Mouse (Mus musculus) spleen, adult 12 weeks (tissue): ENCODE data around the gene Iqch.

Experiments
- DNase-seq: peaks from one replicate; pipeline ENCODE4 v3.0.0; 2022; ENCODE audit warnings: low spot score

Gene Iqch

DNA sequence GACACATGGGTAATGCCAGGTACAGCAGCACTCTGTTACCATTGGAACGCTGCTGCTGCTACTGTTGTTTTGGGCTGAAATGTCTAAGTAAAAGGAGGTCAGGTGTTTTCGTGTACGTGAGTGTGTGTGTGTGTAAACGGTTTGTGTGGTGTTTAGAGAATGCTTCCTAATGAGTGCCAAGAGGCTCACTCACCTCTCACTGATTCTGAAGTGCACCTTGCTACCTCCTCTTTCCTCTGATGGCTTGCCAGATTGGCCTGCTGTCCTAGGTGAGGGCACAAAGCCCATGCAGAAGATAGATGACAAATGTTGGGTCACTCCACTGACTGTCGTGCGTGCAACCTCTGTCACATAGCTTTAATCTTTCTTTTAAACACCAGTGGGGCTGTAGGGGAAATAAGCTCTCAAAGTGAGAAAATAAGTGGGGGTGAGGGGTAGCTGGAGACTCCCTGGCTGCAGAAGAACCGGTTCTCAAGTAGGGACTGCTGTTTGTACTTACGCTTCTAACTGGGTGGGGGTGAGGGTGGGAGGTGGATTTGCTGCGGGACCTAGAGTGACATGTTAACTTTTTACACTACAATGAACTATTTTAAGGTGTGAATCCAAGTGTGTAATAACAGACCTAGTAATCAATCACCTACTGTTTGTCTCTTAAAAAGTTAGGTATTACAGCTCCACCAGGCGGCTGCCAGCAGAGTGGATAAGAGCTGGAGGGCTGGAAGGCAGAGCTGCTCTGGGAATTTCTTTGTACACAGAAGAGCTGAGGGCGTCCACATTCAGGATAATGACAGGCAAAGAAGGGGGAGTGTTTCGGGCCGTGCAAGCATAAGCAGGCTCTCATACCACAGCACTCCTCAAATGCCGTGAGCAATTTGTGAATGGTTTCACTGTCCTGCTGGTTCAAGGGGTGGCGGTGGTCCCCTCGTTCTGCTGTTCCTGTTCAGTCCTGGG, 10.5 kb upstream of the Iqch start:
- no peak for DNase-seq

DNA sequence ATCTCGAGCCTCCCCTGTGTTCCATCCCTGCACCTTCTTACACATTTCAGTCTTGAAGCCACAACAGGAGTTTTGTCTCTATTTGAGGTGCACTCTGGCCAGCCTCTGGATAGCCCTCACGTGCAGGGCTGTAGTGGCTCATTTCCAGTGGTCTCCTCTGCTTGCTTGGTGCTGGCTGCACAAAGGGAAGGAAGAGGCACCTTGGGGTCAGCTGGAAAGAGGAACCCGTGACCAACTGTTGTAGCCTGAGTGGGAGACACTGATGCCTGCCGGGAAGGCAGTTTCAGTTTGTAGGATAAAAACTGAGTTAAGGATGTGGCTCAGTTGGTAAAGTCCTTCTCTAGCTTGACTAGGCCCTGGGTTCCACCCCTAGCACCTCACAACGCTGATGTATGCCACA, 9.7 kb upstream of the Iqch start:
- no peak for DNase-seq

DNA sequence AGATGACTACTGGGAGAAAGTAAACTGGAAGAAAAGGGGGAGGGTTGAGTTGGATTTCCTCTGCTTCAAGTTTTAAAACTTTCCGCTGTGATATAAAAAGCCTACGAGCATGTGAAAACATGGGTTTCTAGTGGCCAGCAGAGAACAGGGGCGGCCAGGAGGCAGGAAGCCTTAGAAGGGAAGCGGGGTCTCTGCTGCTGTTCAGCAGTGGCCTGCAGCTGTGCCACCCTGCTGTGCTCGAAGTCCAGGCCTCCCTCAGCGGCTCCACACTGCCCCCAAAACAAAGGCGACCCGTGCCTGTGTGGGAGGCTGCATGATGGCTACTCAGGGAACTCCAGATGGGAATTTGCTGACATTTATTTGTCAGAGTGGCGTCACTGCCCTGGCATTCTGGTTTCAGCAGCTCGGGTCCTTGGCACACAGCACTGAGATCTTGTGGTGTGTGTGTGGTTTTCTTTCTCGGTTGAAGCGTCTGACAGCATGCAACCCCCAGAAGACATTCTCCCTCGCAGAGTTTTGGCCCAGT, 8.6 kb upstream of the Iqch start:
- no peak for DNase-seq

DNA sequence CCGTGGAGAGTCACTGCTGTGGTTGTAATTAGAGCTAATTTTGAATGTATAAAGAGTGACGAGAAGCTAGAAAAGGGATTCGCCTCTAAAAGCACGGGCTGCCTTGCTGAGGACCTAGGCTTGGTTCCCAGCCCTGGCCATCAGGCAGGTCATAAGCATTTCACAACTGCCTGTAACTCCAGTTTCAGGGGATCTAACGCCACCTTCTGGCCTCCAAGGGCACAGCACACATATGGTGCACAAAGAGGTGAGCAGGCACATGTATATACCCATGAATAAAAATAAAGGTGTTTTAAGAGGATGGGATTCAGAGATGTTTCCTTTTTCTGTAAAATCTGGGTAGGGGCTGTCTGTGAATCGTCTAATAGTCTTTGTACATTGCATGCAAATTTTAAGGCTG, 7.9 kb upstream of the Iqch start:
- no peak for DNase-seq

DNA sequence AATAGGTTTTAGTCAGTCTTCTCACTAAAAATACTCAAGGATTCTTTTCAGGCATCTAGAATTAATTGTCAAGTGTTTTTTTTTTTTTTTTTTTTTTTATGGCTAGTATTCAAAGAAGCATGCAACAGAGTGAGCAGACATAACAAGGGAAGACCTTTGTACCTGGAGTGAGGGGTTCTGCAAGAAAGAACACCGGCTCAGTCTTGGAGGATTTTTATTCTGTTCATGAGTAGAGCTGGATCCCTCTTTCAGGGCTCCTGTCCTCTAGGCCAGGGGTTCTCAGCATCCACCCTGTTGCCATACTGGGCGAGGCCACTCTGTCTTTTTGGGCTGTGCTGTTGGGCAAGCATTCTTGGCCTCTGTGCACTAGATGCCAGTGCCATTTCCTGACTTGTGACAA, 7.5 kb upstream of the Iqch start:
- DNase-seq = no peak

DNA sequence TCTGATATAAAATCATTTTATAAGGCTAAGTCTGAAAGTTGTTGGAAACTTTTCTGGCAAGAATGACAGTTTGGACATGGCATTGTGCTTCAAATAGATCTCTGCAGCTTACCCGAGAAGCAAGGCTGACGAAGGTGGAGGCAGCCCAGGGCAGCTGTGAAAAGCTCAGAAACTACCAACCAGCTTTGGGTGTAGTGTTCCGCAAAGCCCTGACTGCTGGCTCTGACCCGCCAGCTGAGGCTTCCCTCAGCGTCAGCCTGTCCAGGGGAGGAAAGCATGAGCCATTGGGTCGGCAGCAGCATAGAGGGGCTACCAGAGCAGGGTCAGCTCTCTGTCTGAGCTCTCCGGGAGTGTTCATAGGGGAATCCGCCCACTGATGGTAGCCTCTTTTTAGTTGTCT, 7.0 kb upstream of the Iqch start:
- no peak for DNase-seq

DNA sequence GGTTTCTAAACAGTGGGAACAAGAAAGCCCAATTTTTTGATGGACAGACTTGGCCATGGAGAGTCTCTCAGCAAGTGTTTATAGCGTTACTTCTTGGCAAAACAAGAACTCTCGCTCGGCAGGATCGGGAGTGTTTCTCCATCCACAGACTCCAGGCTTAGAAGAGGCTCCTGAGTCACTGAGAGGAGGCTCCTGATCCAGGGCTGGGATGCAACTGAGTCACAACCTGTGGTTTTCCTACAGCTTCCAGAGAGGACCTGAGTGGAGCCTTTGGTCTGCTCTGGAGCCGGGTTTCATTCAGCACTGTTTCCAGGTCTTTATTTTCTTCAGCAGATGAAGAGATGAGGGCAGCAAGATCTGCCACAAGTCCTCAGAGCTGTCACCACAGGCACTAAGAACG, 5.7 kb upstream of the Iqch start:
- no peak for DNase-seq

DNA sequence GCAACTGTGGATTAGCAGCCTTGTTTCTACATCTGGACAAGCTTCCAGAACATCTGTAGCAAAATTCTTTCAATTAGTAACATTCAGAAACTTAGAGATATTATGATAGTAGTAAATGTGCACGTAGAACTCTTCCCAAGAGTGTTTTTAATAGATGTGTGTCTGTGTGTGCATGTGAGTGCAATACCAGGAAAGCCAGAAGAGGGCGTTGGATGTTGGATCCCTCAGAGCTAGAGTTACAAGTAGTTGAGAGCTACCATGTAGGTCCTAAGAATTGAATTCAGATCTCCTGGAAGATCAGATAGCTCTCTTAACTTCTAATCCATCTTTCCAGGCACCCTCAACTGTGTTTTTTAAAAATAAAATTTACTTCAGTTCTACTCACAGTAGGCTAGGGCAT, 4.3 kb upstream of the Iqch start:
- no peak for DNase-seq

DNA sequence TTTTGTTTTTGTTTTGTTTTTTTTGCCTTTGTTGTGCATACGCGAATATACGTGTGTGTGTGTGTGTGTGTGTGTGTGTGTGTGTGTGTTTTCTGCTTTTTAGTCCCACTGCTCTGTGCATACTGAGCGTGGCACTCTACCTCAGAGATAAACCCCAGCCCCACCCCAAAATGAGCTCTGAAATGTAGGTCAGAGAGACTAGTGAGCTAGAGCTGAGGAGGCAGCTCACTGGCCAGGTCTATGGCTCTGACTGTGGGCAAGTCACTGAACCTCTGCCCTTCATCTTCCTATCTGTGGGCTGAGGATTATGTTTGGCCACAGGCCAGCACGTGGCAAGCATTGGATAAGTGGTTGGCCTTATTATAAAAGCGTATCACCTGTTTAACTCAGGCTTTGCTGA, 1.6 kb upstream of the Iqch start:
- DNase-seq = peak; percentile 23

DNA sequence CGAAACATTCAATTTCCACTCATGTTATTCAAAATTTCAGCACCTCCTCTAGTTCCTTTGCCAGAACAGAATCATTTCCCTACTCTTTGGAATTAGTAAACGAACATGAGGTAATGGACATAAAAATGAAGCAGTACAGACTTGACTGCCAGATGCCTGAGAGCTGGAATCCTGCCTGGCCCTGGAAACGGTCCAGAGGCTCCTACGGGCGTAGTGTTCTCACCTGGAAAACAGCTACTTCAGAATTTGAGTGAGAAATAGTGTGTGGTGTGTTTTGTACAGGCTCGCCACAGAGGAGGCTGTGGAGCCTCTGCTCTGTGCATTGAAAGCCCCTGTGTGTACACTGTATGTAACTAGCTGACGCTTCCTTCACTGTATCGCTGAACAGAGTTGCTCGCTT, 5.6 kb downstream of the Iqch start:
- DNase-seq = no peak

DNA sequence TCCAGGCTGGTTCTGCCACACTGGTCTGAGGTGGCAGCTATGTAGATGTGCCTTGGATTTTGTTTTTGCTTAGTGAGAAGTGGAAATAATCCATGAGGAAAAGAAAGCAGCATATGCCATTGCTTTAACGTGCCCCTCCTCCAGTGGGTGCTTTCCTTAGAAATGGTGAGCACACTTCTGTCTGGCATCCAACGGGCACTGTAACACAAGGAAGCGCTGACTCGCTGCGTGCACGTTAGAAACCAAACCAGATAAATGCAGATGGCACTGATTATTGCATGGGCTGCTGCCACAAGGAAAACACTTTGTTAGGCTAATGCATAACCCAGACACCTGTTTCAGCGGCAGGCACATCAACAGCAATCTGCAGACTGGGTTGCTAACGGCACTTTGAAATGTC, 6.6 kb downstream of the Iqch start:
- no peak for DNase-seq

DNA sequence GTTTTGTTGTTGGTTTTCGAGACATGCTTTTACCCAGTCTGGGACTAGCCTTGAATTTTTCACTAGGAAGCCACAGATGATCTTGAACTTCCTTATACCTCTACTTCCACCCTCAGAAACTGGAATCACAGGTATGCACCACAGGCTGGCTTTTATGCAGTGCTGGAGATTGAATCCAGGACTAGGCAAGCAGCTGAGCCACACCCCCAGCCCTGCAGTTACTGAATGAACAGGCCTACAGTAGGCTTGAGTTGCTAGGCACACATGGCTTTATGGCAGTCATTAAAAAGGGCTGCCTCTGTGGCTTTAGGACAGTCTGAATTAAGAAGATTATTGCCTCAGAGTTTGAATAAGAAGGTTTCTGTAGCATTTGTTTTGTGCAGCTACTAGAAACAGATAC, 7.3 kb downstream of the Iqch start:
- DNase-seq = no peak

DNA sequence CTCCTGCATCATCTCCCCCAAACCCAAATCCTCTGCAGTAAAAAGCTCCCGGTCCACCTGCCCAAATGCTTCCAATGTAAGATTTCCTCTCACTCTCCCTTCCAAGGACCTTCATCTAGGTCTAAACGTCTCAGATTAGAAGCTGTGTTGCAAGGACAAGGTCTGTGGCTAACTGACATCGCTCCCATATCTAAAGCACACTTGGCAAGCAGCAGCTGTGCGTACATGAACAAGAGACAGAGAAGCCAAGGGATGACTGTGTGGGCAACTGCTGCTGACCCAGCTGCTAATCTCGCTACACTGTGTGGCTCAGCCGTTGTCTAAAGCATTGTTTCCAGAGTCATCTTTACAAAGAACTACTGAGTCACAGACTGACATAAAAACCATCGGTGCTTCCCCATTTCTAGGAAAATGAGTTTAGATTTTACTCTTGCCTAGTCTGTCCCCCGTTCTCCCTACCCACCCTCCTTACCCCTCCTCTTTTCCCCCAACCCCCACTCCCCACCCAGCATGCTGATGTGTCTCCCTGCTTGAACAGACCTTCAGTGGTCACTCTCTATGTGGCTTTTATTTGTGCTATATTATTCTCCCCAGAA, 10.5 kb downstream of the Iqch start:
- no peak for DNase-seq

DNA sequence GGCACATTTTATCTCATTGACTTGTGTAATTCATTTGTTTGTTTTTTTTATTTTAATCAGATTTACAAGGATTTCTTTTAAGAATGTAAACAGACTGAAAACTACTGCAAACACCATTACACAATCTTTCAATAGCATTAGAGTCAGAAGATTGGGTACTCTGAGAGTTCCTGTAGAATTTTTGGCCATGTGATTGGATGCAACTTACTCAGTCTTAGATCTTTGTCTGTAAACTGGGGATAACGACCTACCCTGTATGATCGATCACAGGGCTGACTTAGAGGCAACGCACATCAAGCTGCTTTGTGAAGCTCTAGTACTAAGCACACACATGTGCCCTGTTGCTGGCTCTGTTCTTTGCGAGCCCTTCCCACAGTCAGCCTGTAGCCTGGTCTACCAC, 11.7 kb downstream of the Iqch start:
- no peak for DNase-seq

DNA sequence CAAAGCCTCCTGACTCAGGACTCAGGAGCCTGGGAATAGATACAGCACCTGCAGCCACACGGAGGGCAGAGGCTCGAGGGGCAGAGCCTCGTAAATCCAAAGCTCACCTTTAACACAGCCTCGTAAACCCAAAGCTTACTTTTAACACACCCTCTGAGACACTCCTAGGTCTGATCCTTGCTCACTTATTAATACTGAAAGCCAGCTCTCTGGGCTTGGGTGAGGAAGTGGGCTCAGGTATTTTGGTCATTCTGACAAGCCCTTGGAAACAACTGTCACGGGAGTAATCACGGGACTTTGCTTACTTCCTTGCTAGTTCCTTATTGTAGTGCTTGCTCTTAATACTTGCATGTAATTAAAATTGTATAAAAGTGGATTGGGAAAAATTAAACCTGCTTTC, 13.1 kb downstream of the Iqch start:
- DNase-seq = no peak

DNA sequence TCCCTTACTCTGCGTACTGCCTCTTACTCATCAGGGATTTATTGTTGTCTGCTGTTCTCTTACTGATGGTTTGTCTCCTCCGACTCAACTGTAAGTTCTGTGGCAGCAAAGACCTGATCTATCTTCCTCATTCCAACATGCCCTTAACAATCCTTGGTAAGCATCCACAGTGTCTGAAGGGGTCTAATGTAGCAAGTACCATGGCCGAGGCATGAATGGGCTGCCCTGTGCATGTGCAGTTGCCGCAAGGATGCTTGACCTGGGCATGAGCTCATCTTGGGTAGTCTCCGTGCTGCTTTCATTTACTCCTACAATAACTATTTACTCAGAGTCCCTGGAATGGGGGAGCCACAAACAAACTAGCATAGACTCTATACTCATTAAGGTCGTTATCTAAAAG, 17.0 kb downstream of the Iqch start:
- DNase-seq = no peak

DNA sequence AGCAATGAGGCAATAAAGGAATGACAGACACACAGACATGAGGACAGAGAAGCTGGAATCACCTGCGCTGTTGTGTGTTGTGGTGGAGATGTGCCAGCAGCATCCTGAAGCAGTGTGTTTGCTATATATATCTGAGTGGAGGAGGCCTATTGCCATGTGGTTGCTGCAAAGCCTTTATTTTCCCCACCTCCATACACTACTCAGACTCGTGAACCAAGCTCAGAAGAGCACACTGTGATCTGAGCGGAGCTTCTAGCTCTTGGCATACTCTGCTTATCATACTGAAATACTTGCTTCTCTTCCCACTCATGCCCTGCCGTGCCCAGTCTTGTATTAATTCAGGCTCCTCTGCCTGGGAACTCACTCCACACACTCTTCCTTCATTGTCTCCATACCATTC, 20.5 kb downstream of the Iqch start:
- no peak for DNase-seq

DNA sequence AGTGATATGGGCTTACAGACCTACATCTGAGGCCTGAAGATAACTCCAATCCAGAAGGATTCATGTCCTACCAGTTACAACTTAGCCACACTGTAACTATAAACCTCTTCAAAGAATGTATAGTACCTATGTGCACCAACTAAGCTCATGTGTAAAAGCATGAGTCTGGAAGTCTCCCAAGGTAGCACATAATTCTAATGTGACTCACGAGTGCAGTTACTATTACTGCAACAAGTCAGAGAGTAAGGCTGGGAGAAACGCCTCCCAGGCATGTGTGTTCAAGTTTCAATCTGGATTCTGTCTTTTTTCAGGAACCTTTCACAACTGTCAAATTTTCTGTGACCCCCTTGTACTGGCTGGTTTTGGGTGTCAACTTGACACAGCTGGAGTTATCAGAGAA, 22.2 kb downstream of the Iqch start:
- no peak for DNase-seq

DNA sequence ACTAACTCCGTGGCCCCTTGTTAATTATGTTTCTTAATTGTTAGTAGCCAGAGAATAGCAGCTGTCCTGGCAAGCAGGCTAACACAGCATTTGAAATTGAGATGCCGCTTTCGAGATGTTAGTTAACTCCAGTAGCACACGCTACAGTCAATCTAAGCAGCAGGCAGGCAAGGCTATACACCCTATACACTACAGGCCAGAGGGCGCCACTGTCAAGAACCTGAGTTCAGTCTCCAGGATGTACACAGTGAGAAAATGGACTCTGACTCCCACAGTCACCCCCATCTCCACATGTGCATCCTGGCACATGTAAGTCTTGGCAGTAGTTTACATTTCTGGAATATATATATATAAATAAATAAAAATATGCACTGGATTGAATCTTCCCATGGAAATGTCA, 22.6 kb downstream of the Iqch start:
- no peak for DNase-seq

DNA sequence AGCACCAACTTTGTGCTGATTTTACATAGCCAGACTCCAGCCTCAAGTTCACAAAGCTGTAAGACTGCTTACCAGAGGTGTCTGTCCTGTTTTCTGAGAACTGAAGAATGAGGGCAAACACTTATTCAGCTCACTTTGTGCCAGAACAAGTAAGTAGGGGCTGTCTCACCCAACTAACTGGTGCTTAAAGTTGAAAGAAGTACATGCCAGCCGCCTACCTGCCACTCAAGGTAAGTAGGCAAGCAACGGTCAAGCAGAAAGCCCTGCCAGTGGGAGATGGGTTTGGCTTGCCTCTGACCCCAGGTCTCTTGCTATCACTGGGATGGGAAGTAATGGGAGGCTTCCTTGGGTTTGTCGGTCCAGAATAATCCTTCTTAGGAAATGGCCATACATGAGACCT, 24.8 kb downstream of the Iqch start:
- DNase-seq = no peak

DNA sequence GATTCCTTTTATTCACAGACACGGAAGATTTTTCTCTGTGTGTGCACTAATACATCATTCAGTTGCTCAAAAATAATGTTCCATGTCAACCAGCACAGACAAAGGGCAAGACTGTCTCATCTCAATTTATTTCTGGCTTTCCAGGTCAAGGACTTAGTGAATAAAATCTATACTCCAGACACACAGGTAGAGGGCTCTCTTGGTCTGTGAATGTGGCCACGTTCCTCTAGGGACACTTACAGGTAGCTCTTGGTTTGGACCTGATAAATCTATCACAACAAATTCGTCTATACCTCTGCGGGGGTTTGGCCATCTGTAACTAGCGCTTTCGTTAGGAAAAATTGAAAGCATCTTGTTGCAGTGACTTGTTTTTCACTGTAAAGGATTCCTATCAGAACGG, 29.4 kb downstream of the Iqch start:
- no peak for DNase-seq

DNA sequence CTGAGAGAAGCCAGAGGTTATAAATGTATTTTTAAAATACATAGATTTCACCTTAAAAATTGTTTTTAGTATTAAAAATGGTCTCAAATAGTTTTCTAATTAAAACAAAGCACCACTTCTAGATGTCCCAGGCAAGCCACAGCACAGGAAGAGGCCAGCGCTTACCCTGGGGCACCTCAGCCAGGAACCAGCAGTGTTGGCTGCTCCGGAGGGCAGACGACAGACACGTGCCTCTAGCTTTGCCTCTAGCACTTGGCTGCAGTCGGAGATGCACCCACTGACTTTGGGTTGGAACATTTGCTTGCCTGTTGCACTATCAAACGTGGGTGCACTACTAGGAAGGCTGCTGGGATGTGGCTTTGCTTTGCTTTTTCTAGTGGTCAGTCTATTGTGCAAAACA, 30.4 kb downstream of the Iqch start:
- no peak for DNase-seq

DNA sequence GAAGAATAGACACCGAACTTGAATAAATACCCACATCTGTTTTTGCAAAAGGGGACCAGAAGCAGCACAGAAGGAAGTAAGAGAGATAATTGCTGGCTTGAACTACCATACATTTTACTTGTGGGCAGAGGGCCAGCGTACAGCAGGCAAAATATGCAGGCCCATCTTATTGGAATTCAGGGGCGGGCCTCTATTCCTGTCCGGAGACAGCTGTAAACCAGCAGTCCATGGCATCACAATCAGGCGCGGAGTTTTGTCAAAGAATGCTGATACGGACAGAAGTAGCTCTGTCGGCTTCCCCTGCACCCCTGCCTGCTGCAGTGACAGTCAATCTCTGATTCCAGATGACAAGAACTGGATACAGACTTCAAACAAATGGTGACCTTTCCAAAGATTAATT, 33.5 kb downstream of the Iqch start:
- no peak for DNase-seq

DNA sequence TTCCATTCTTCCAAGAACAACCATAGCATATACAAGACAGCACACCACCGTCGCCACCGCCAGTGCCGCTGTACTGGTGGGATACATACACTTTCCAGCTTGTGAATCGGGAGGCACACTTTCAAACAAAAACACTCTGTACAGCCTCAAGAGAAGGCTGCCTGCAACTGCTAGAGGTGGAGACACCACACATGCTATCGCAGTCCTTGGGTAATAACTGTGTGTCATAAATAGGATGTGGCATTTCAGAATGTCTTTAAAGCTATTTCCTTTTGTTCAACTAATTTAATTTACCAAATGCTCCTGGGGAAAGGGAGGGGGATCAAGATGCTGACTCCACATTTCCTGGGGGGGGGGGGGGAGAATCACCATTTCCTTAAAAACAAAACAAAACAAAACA, 34.0 kb downstream of the Iqch start:
- DNase-seq = no peak
